Mouse (Mus musculus) CH12.LX (cell line): ENCODE results near the gene Gm10192.

Experiments
- CHD1 ChIP-seq: IDR thresholded peaks from 2 replicates; pipeline ENCODE4 v1.6.1; 2012; ENCODE audit warnings: low read depth, low read length, improper control_type of control experiment, inconsistent platforms
- CTCF ChIP-seq, 2 experiments: IDR thresholded peaks in 1 of 2; conservative IDR thresholded peaks in 1 of 2; 2 replicates each; pipeline ENCODE4 v1.5.1; 2011 to 2012; ENCODE audit warnings: low read depth in 2 of 2, low read length in 2 of 2, improper control_type of control experiment in 1 of 2, inconsistent platforms in 1 of 2, mild to moderate bottlenecking in 1 of 2, moderate library complexity in 1 of 2

GRCm38 (mm10) chr4:97180396-97180795, 2.6 kb downstream of the Gm10192 start:
- no peak for TF ChIP-seq CTCF (conservative IDR thresholded peaks at IDR 0.05 in 1 of 2, IDR thresholded peaks at IDR 0.05 in 1 of 2; ENCODE audit: low read depth in 2 of 2, low read length in 2 of 2)
- no peak for TF ChIP-seq CHD1
